Mouse (Mus musculus): ENCODE data around the gene Gm11009. TPM values are rescaled to one million over a fixed set of nuclear protein-coding genes. Genes with fewer than 3 reads are reported as not detected.
"Not testable (repeated sequence)": the region's sequence is repeated elsewhere in the genome, so short reads cannot be mapped to it uniquely, and the experiment has no call there.

The Gm11009 gene
- not detected for total RNA-seq (2021)

DNA sequence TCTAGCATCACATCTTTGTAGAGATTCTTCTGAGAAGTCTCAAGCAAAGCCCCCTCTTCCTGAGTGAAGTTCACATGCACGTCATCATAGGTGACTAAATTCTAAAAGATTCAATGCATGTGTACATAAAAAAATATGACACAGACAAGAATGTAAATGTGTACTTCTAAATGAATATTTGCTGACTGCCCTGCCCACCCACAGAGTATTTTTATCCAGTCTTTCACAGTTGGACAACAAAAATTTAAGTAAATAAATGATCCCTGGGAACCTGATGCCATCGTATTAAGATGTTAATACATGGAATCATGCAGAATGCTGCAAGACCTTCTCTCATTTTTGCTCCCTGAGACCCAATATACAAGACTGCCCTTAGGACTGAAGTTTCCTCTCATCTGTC is at the start of gene Gm11009:
Gene Gm11009, minus strand, starts transcription at position 101 of the 400 bp plus-strand sequence.
- intact Hi-C loops (cut with DNase I); DNase-seq (ENCODE audit: low spot score in 2 of 2): not testable (repeated sequence)

Other genes with a start within 250 kb of the Gm11009 start
- 1 to 10 TPM; 5.0 to 5.9 TPM for gene Gm2004, start 169.7 kb downstream of the Gm11009 start, total RNA-seq (2021)
- gene 2210418O10Rik, start 92.9 kb downstream of the Gm11009 start, total RNA-seq (2021) = 1 to 10 TPM; 3.4 to 5.6 TPM
- 10 to 100 TPM; 16.3 to 19.9 TPM for gene Gm14435, start 104.1 kb upstream of the Gm11009 start, total RNA-seq (2021)
- gene Gm14434, start 167.3 kb upstream of the Gm11009 start, total RNA-seq (2021) = not detected
- gene Zfp967, start 201.6 kb upstream of the Gm11009 start, total RNA-seq (2021) = not detected